Mouse (Mus musculus) macrophage (primary cell): Measurements from ENCODE around the gene Cldn34a. TPM values are rescaled to one million over a fixed set of nuclear protein-coding genes. Genes with fewer than 3 reads are reported as not detected.
"Not testable (repeated sequence)": the region's sequence is repeated elsewhere in the genome, so short reads cannot be mapped to it uniquely, and the experiment has no call there.

Source experiments
- H3K27ac ChIP-seq: fragments of 350-480 bp; formaldehyde crosslinking; 2 replicates; pipeline ENCODE4 v1.9.0; 2021
- H3K36me3 ChIP-seq: fragments of 350-480 bp; formaldehyde crosslinking; 2 replicates; pipeline ENCODE4 v1.9.0; 2021; ENCODE audit errors: inconsistent target
- H3K4me3 ChIP-seq: fragments of 350-480 bp; formaldehyde crosslinking; 2 replicates; pipeline ENCODE4 v1.9.0; 2021; ENCODE audit errors: inconsistent target
- H3K79me2 ChIP-seq: fragments of 350-480 bp; formaldehyde crosslinking; 2 replicates; pipeline ENCODE4 v1.9.0; 2021; ENCODE audit errors: inconsistent target
- WGBS: methylation state at CpG from one replicate; pipeline ENCODE4 v1.1.7; 2026; ENCODE audit warnings: inconsistent platforms; ENCODE audit not compliant: missing documents; 5-methylcytosine and 5-hydroxymethylcytosine counted together
- polyA plus RNA-seq: library from polyadenylated mRNA; stranded (reverse); fragments of 250-400 nt; gene quantifications from 3 replicates; pipeline ENCODE4 v1.2.4, GENCODE M21; 2018; ENCODE audit warnings: inconsistent platforms
- total RNA-seq, 78 experiments: library from RNA; depleted of rRNA; stranded (reverse); fragments of 250-400 nt; gene quantifications; 1 replicate in 9 of 78; 2 replicates in 24 of 78; 3 replicates in 43 of 78; 4 replicates in 2 of 78; pipeline ENCODE4 v1.2.4; 2018; ENCODE audit warnings: inconsistent platforms in 56 of 78

Cldn34a gene
- total RNA-seq (2018; cell fraction: chromatin; rRNA removed), result not detected
- total RNA-seq (2018; cell fraction: cytosol; rRNA removed), result not detected
- not detected for total RNA-seq (2018; cell fraction: nucleus; rRNA removed)
- not detected in 3 replicates for polyA plus RNA-seq

GRCm38 (mm10) chrX:152563034-152563433 is at the start of gene Cldn34a:
Gene Cldn34a, plus strand, starts transcription at chrX:152563334.
- WGBS, result 86% methylated on average over 2 of the region's 2 CpGs
- Histone ChIP-seq H3K27ac (no peak within 1 kb of the TSS), H3K4me3 (no peak within 1 kb of the TSS), H3K36me3 (no peaks in the 10 kb centered on the region), H3K79me2 (no peaks in the 10 kb centered on the region)

- H3K4me3 ChIP-seq, H3K79me2 ChIP-seq, H3K36me3 ChIP-seq, H3K27ac ChIP-seq: not testable (repeated sequence)
- WGBS, result 96% methylated on average over 2 of the region's 2 CpGs
Measured at GRCm38 (mm10) chrX:152518611-152519010, 44.5 kb upstream of the Cldn34a start.

- no peak overlapping the region for H3K27ac ChIP-seq
- WGBS, result 83% methylated on average over 1 of the region's 1 CpGs
- H3K36me3 ChIP-seq, result no peaks in the 10 kb centered on the region
- no peaks in the 10 kb centered on the region for H3K79me2 ChIP-seq
- H3K4me3 ChIP-seq, result no peak overlapping the region
Measured at GRCm38 (mm10) chrX:152545736-152546135, 17.4 kb upstream of the Cldn34a start.

- WGBS, result 33% methylated on average over 1 of the region's 1 CpGs
- H3K79me2 ChIP-seq, result no peaks in the 10 kb centered on the region
- H3K36me3 ChIP-seq, result no peaks in the 10 kb centered on the region
- no peak overlapping the region for H3K27ac ChIP-seq
- no peak overlapping the region for H3K4me3 ChIP-seq
Measured at GRCm38 (mm10) chrX:152548180-152548579, 15.0 kb upstream of the Cldn34a start.

- no peaks in the 10 kb centered on the region for H3K79me2 ChIP-seq
- 96% methylated on average over 5 of the region's 6 CpGs for WGBS
- no peaks in the 10 kb centered on the region for H3K36me3 ChIP-seq
- H3K27ac ChIP-seq, result no peak overlapping the region
- no peak overlapping the region for H3K4me3 ChIP-seq
Measured at GRCm38 (mm10) chrX:152557446-152557845, 5.7 kb upstream of the Cldn34a start.

Other genes starting within 250 kb of the Cldn34a start
- gene Kantr, start 235.8 kb upstream of the Cldn34a start, polyA plus RNA-seq, result 5.3 to 7.0 TPM (median 6.9 TPM) in 3 replicates
- gene Tspyl2, start 220.9 kb upstream of the Cldn34a start, polyA plus RNA-seq, result 17.5 to 50.8 TPM (median 26.1 TPM) in 3 replicates
- not detected in 3 replicates for gene Gpr173, start 194.6 kb upstream of the Cldn34a start, polyA plus RNA-seq
- gene Shroom2, start 206.1 kb downstream of the Cldn34a start, polyA plus RNA-seq, result not detected in 3 replicates
- not detected in 3 replicates for gene Gpr143, start 218.6 kb downstream of the Cldn34a start, polyA plus RNA-seq